Mouse (Mus musculus): ENCODE results near the gene Ift122.

DNA sequence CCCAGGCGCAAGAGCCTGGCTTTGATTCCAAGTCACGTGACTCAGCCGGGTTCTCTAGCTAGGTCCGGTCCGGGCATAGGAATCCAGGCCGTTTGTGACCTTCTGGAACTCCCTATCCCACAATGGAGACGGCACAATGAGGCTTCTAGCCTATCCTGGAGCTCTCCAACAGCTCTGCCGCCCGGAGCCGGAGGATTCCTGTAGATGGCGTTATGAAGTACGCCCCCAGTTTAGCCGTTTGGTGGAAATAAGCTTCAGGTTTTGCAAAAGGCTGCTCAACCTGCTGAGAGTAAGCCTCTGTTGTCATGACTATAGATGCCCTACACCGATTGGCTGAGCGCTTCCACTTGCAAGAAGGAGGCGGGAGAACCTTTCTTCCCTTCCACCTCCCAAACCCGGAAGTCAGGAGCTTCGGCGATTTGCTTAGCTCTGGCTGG is 15.1 kb upstream of the Ift122 start, which contains the start of gene Efcab12:
- TF ChIP-seq CTCF (IDR thresholded peaks at IDR 0.05; ENCODE audit: extremely low read depth, insufficient read depth, insufficient read length, insufficient replicate concordance) (no peak), POLR2A (IDR thresholded peaks at IDR 0.05; ENCODE audit: low read depth, low read length) (no peak)
